Mouse (Mus musculus): ENCODE results near the gene Ubqln1.

The Ubqln1 gene

GRCm38 (mm10) chr13:58201908-58202307 lies 13.5 kb downstream of the Ubqln1 start:
- intact Hi-C loops (cut with DNase I): no loop called here

GRCm38 (mm10) chr13:58201343-58201742 lies 14.1 kb downstream of the Ubqln1 start:
- intact Hi-C loops (cut with DNase I): no loop called here

GRCm38 (mm10) chr13:58197981-58198640 lies 17.3 kb downstream of the Ubqln1 start:
- intact Hi-C loops (cut with DNase I): no loop called here

- intact Hi-C loops (cut with DNase I): no loop called here
These were observed 18.2 kb downstream of the Ubqln1 start for GRCm38 (mm10) chr13:58197211-58197610.

GRCm38 (mm10) chr13:58194908-58195307 lies 20.5 kb downstream of the Ubqln1 start:
- intact Hi-C loops (cut with DNase I): no loop called here

- intact Hi-C loops (cut with DNase I): no loop called here
These were observed 22.2 kb downstream of the Ubqln1 start for GRCm38 (mm10) chr13:58193221-58193620.

GRCm38 (mm10) chr13:58192146-58192545 lies 23.3 kb downstream of the Ubqln1 start:
- intact Hi-C loops (cut with DNase I): no loop called here

- intact Hi-C loops (cut with DNase I): no loop called here
These were observed 23.9 kb downstream of the Ubqln1 start for GRCm38 (mm10) chr13:58191516-58191915.

- intact Hi-C loops (cut with DNase I): loop anchor here (2.0 kb wide), 1 partner anchor 43 kb away; no protein-coding TSS in a partner anchor
These were observed 26.0 kb downstream of the Ubqln1 start for GRCm38 (mm10) chr13:58189473-58189872.

GRCm38 (mm10) chr13:58188412-58188811 lies 27.0 kb downstream of the Ubqln1 start:
- intact Hi-C loops (cut with DNase I): loop anchor here (2.0 kb wide), 1 partner anchor 44 kb away; no protein-coding TSS in a partner anchor

- intact Hi-C loops (cut with DNase I): loop anchor here (2.0 kb wide), 1 partner anchor 45 kb away; no protein-coding TSS in a partner anchor
These were observed 27.7 kb downstream of the Ubqln1 start for GRCm38 (mm10) chr13:58187751-58188150.

GRCm38 (mm10) chr13:58186281-58186680 lies 29.2 kb downstream of the Ubqln1 start:
- intact Hi-C loops (cut with DNase I): no loop called here

- intact Hi-C loops (cut with DNase I): no loop called here
These were observed 31.3 kb downstream of the Ubqln1 start for GRCm38 (mm10) chr13:58184111-58184510.

- intact Hi-C loops (cut with DNase I): no loop called here
These were observed 33.6 kb downstream of the Ubqln1 start for GRCm38 (mm10) chr13:58181607-58182551.

GRCm38 (mm10) chr13:58177511-58178208 lies 37.8 kb downstream of the Ubqln1 start:
- intact Hi-C loops (cut with DNase I): no loop called here

- intact Hi-C loops (cut with DNase I): no loop called here
These were observed 39.3 kb downstream of the Ubqln1 start for GRCm38 (mm10) chr13:58176105-58176504.

GRCm38 (mm10) chr13:58168119-58168518 lies 47.3 kb downstream of the Ubqln1 start:
- intact Hi-C loops (cut with DNase I): no loop called here

GRCm38 (mm10) chr13:58163343-58163742 lies 52.1 kb downstream of the Ubqln1 start:
- intact Hi-C loops (cut with DNase I): no loop called here

- intact Hi-C loops (cut with DNase I): no loop called here
These were observed 54.7 kb downstream of the Ubqln1 start for GRCm38 (mm10) chr13:58160761-58161160.

- intact Hi-C loops (cut with DNase I): loop anchor here (10.0 kb wide), 3 partner anchors 76 to 386 kb away; partner anchors contain the start of gene 2210016F16Rik
These were observed 57.1 kb downstream of the Ubqln1 start for GRCm38 (mm10) chr13:58158099-58158912.
